Mouse (Mus musculus) stomach, embryonic 16.5 days (tissue): ENCODE data around the gene Nfic. TPM values are rescaled to one million over a fixed set of nuclear protein-coding genes. Genes with fewer than 3 reads are reported as not detected.
A peak's percentile ranks its signal among the peaks of the same experiment; 100 is the strongest.

Source experiments
- ATAC-seq: fragments of 200-750 bp; cut with Nextera tagmentation; 2 replicates; pipeline ENCODE4 v1.8.0; 2017; ENCODE audit warnings: moderate number of reproducible peaks, moderate TSS enrichment; ENCODE audit not compliant: insufficient read depth, low FRiP score
- H3K27ac ChIP-seq: fragments of 300-500 bp; sonication (generic); 2 replicates; pipeline ENCODE4 v1.5.1; 2014; ENCODE audit warnings: low read length
- H3K27me3 ChIP-seq: fragments of 300-500 bp; sonication (generic); 2 replicates; pipeline ENCODE4 v1.6.1; 2014; ENCODE audit warnings: low read length, control low read depth, mixed read lengths; ENCODE audit not compliant: control insufficient read depth, insufficient read depth
- H3K36me3 ChIP-seq: fragments of 300-500 bp; sonication (generic); 2 replicates; pipeline ENCODE4 v1.6.1; 2014; ENCODE audit warnings: low read length; ENCODE audit not compliant: control insufficient read depth, insufficient read depth
- H3K4me1 ChIP-seq: fragments of 300-500 bp; sonication (generic); 2 replicates; pipeline ENCODE4 v1.6.1; 2014; ENCODE audit warnings: low read length, control low read depth, mixed read lengths; ENCODE audit not compliant: control insufficient read depth, insufficient read depth
- H3K4me2 ChIP-seq: fragments of 300-500 bp; sonication (generic); 2 replicates; pipeline ENCODE4 v1.6.1; 2014; ENCODE audit warnings: low read depth, low read length, mixed read lengths
- H3K4me3 ChIP-seq: fragments of 300-500 bp; sonication (generic); replicated peaks from 2 replicates; pipeline ENCODE4 v1.5.1; 2014; ENCODE audit warnings: mild to moderate bottlenecking, low read length
- H3K9ac ChIP-seq: fragments of 300-500 bp; sonication (generic); 2 replicates; pipeline ENCODE4 v1.6.1; 2014; ENCODE audit warnings: low read length
- H3K9me3 ChIP-seq: fragments of 300-500 bp; sonication (generic); replicated peaks from 2 replicates; pipeline ENCODE4 v1.6.1; 2016; ENCODE audit warnings: low read length, control low read depth; ENCODE audit not compliant: control insufficient read depth
- WGBS: fragments of 180-500 bp; shearing (Covaris S2); extraction: QIAGEN DNeasy Blood & Tissue Kit; methylation state at CpG from one replicate; pipeline ENCODE4 v1.1.7; 2014; 5-methylcytosine and 5-hydroxymethylcytosine counted together
- polyA plus RNA-seq: library from polyadenylated mRNA; unstranded; fragments of >200 nt; fragmentation: Nextera tagmentation; extraction: Ambion mirVana; gene quantifications from 2 replicates; pipeline ENCODE4 v1.2.1, GENCODE M21; 2015

Gene Nfic
- polyA plus RNA-seq, 1 experiment from 2014 or later: 74.8 TPM

- Histone ChIP-seq H3K9me3 (no peaks in the 10 kb centered on the region), H3K4me3 (peak overlapping the region; percentile 47), H3K27me3 (no peaks in the 10 kb centered on the region), H3K4me2 (peak overlapping the region; percentile 71), H3K9ac (peak overlapping the region; percentile 77), H3K36me3 (no peaks in the 10 kb centered on the region), H3K4me1 (peaks cover 22% of the 10 kb centered on the region), H3K27ac (peak overlapping the region; percentile 71)
- ATAC-seq: no peak
- 5% methylated on average over 19 of the region's 19 CpGs for WGBS
Measured at GRCm38 (mm10) chr10:81393456-81394063, 61.9 kb downstream of the Nfic start.

GRCm38 (mm10) chr10:81392781-81393185 is 62.7 kb downstream of the Nfic start, which contains the start of gene Smim24:
Gene Smim24, plus strand, starts transcription at chr10:81393051.
- no peaks in the 10 kb centered on the region for H3K9me3 ChIP-seq
- WGBS: 56% methylated on average over 14 of the region's 14 CpGs
- peak; percentile 37 for ATAC-seq

GRCm38 (mm10) chr10:81392270-81392669 is 63.2 kb downstream of the Nfic start:
- Histone ChIP-seq H3K9ac (peak overlapping the region; percentile 77; the same call in 1 of the 2 replicates), H3K4me3 (no peak overlapping the region), H3K27ac (peak overlapping the region; percentile 71; the same call in 1 of the 2 replicates), H3K9me3 (no peaks in the 10 kb centered on the region), H3K4me1 (peaks cover 22% of the 10 kb centered on the region), H3K4me2 (peak overlapping the region; percentile 71; the same call in 1 of the 2 replicates), H3K36me3 (peaks cover 6% of the 10 kb centered on the region; the same call in 1 of the 2 replicates), H3K27me3 (no peaks in the 10 kb centered on the region)
- 66% methylated on average over 6 of the region's 6 CpGs for WGBS
- 0 out of 2 replicates have a peak, but pooled peaks have one; percentile 18 for ATAC-seq

More at GRCm38 (mm10) chr10:81392781-81393185, 62.7 kb downstream of the Nfic start, which contains the start of gene Smim24:
- Histone ChIP-seq H3K27ac (peak within 1 kb of the TSS; percentile 71), H3K27me3 (no peaks in the 10 kb centered on the region), H3K9ac (peak within 1 kb of the TSS; percentile 77), H3K4me3 (peak within 1 kb of the TSS; percentile 47), H3K4me1 (peaks cover 22% of the 10 kb centered on the region), H3K36me3 (peaks cover 2% of the 10 kb centered on the region; the same call in 1 of the 2 replicates), H3K4me2 (peak within 1 kb of the TSS; percentile 71)

GRCm38 (mm10) chr10:81390678-81390965 is 64.8 kb downstream of the Nfic start:
- H3K4me1 ChIP-seq: peaks cover 24% of the 10 kb centered on the region
- ATAC-seq: no peak
- H3K4me2 ChIP-seq: no peak overlapping the region
- H3K36me3 ChIP-seq: peaks cover 6% of the 10 kb centered on the region; the same call in 1 of the 2 replicates
- WGBS: 89% methylated on average over 13 of the region's 13 CpGs
- no peak overlapping the region for H3K9ac ChIP-seq
- H3K27ac ChIP-seq: no peak overlapping the region
- no peaks in the 10 kb centered on the region for H3K27me3 ChIP-seq
- no peaks in the 10 kb centered on the region for H3K9me3 ChIP-seq
- no peak overlapping the region for H3K4me3 ChIP-seq

GRCm38 (mm10) chr10:81389801-81390677 is 65.4 kb downstream of the Nfic start:
- H3K4me2 ChIP-seq: no peak overlapping the region
- 58% methylated on average over 23 of the region's 23 CpGs for WGBS
- peak; percentile 47; the same call in 1 of the 2 replicates for ATAC-seq
- no peaks in the 10 kb centered on the region for H3K9me3 ChIP-seq
- H3K27me3 ChIP-seq: no peaks in the 10 kb centered on the region
- peak overlapping the region; percentile 43; the same call in 1 of the 2 replicates for H3K27ac ChIP-seq
- peaks cover 30% of the 10 kb centered on the region for H3K4me1 ChIP-seq
- peak overlapping the region; percentile 31; the same call in 1 of the 2 replicates for H3K9ac ChIP-seq
- H3K4me3 ChIP-seq: no peak overlapping the region
- peaks cover 6% of the 10 kb centered on the region; the same call in 1 of the 2 replicates for H3K36me3 ChIP-seq

GRCm38 (mm10) chr10:81389373-81389772 is 66.1 kb downstream of the Nfic start:
- H3K4me1 ChIP-seq: peaks cover 33% of the 10 kb centered on the region

GRCm38 (mm10) chr10:81388505-81389055 is 66.9 kb downstream of the Nfic start, which contains the start of gene Gm48552:
Gene Gm48552, plus strand, starts transcription at chr10:81389005.
- Histone ChIP-seq H3K27ac (peak within 1 kb of the TSS; percentile 43; the same call in 1 of the 2 replicates), H3K9me3 (no peaks in the 10 kb centered on the region), H3K9ac (peak within 1 kb of the TSS; percentile 31; the same call in 1 of the 2 replicates), H3K4me3 (no peak within 1 kb of the TSS), H3K4me1 (peaks cover 28% of the 10 kb centered on the region), H3K36me3 (peaks cover 6% of the 10 kb centered on the region; the same call in 1 of the 2 replicates), H3K4me2 (no peak within 1 kb of the TSS), H3K27me3 (no peaks in the 10 kb centered on the region)
- WGBS: 50% methylated on average over 5 of the region's 5 CpGs
- ATAC-seq: no peak

More at GRCm38 (mm10) chr10:81389373-81389772, 66.1 kb downstream of the Nfic start:
- Histone ChIP-seq H3K36me3 (peaks cover 6% of the 10 kb centered on the region; the same call in 1 of the 2 replicates), H3K4me2 (no peak overlapping the region), H3K27ac (peak overlapping the region; percentile 43; the same call in 1 of the 2 replicates), H3K4me3 (no peak overlapping the region), H3K9me3 (no peaks in the 10 kb centered on the region), H3K27me3 (no peaks in the 10 kb centered on the region), H3K9ac (peak overlapping the region; percentile 31; the same call in 1 of the 2 replicates)
- no peak for ATAC-seq
- WGBS: 46% methylated on average over 3 of the region's 3 CpGs

GRCm38 (mm10) chr10:81387716-81388115 is 67.7 kb downstream of the Nfic start:
- H3K9me3 ChIP-seq: no peaks in the 10 kb centered on the region
- H3K36me3 ChIP-seq: peaks cover 6% of the 10 kb centered on the region; the same call in 1 of the 2 replicates
- 95% methylated on average over 20 of the region's 20 CpGs for WGBS
- H3K4me1 ChIP-seq: peaks cover 19% of the 10 kb centered on the region
- no peak overlapping the region for H3K4me3 ChIP-seq
- no peak overlapping the region for H3K4me2 ChIP-seq
- H3K9ac ChIP-seq: no peak overlapping the region
- H3K27me3 ChIP-seq: no peaks in the 10 kb centered on the region
- no peak overlapping the region for H3K27ac ChIP-seq
- ATAC-seq: no peak
